Mouse (Mus musculus) forebrain, embryonic 10.5 days (tissue): Measurements from ENCODE around the gene H2-T24. TPM values are rescaled to one million over a fixed set of nuclear protein-coding genes. Genes with fewer than 3 reads are reported as not detected.

Source experiments
- DNase-seq: peaks from one replicate; pipeline ENCODE4 v3.0.0-alpha.2; 2017; ENCODE audit warnings: low spot score; ENCODE audit errors: extremely low spot score
- H3K27ac ChIP-seq: fragments of 300-500 bp; sonication (generic); 2 replicates; pipeline ENCODE4 v1.5.1; 2016; ENCODE audit warnings: mild to moderate bottlenecking
- H3K27me3 ChIP-seq: fragments of 300-500 bp; sonication (generic); 2 replicates; pipeline ENCODE4 v1.6.1; 2016; ENCODE audit warnings: mild to moderate bottlenecking; ENCODE audit not compliant: poor library complexity, severe bottlenecking
- H3K36me3 ChIP-seq: fragments of 300-500 bp; sonication (generic); replicated peaks from 2 replicates; pipeline ENCODE4 v1.6.1; 2016; ENCODE audit warnings: mild to moderate bottlenecking, moderate library complexity
- H3K4me1 ChIP-seq: fragments of 300-500 bp; sonication (generic); 2 replicates; pipeline ENCODE4 v1.6.1; 2016
- H3K4me3 ChIP-seq: fragments of 300-500 bp; sonication (generic); 2 replicates; pipeline ENCODE4 v1.5.1; 2016; ENCODE audit warnings: mild to moderate bottlenecking, moderate library complexity
- H3K9me3 ChIP-seq: fragments of 300-500 bp; sonication (generic); 2 replicates; pipeline ENCODE4 v1.6.1; 2016; ENCODE audit warnings: mild to moderate bottlenecking, moderate library complexity
- WGBS: fragments of 180-500 bp; shearing (Covaris S2); methylation state at CpG from one replicate; pipeline ENCODE4 v1.1.7; 2016; 5-methylcytosine and 5-hydroxymethylcytosine counted together
- microRNA counts: library from miRNA; unstranded; fragments of <30 nt; microRNA quantifications from one replicate; lab custom pipeline; 2017
- microRNA-seq: library from miRNA; unstranded; fragments of <30 nt; microRNA quantifications from one replicate; pipeline ENCODE4, GENCODE M21; 2017
- polyA plus RNA-seq: library from polyadenylated mRNA; unstranded; fragments of >200 nt; fragmentation: Nextera tagmentation; extraction: Ambion mirVana; gene quantifications from 2 replicates; pipeline ENCODE4 v1.2.1, GENCODE M21; 2016

H2-T24 gene
- polyA plus RNA-seq, 1 experiment from 2014 or later, result 3.1 TPM

- no peak for DNase-seq
- Histone ChIP-seq H3K9me3 (no peaks in the 10 kb centered on the region), H3K27me3 (no peaks in the 10 kb centered on the region), H3K36me3 (peaks cover 59% of the 10 kb centered on the region), H3K4me1 (peaks cover 28% of the 10 kb centered on the region), H3K27ac (no peak overlapping the region), H3K4me3 (no peak overlapping the region)
- WGBS, result 93% methylated on average over 2 of the region's 2 CpGs
Measured at GRCm38 (mm10) chr17:35967621-35968020, 52.7 kb downstream of the H2-T24 start.

- Histone ChIP-seq H3K36me3 (peaks cover 96% of the 10 kb centered on the region), H3K9me3 (no peaks in the 10 kb centered on the region), H3K4me1 (peaks cover 2% of the 10 kb centered on the region), H3K27ac (no peak overlapping the region), H3K27me3 (no peaks in the 10 kb centered on the region), H3K4me3 (no peak overlapping the region)
- no peak for DNase-seq
- 92% methylated on average over 10 of the region's 10 CpGs for WGBS
Measured at GRCm38 (mm10) chr17:35963279-35963678, 57.1 kb downstream of the H2-T24 start.

- Histone ChIP-seq H3K27ac (no peak overlapping the region), H3K4me3 (no peak overlapping the region), H3K36me3 (peaks cover 92% of the 10 kb centered on the region), H3K9me3 (no peaks in the 10 kb centered on the region), H3K4me1 (no peaks in the 10 kb centered on the region), H3K27me3 (no peaks in the 10 kb centered on the region)
- no peak for DNase-seq
- WGBS, result 94% methylated on average over 15 of the region's 15 CpGs
Measured at GRCm38 (mm10) chr17:35958533-35959223, 61.7 kb downstream of the H2-T24 start.

MicroRNAs encoded within 50 kb of the gene (microRNA counts, 519-probe panel; counts per million panel counts)
- microRNA mmu-miR-877 (lab: Ali Mortazavi, UCI), result 341 counts per million, percentile 65 among the panel's probes with 10 or more counts

Small RNA genes lying within 50 kb of the gene (microRNA-seq; reads per million reads assigned to microRNA genes)
- 251 reads per million, percentile 56 among the genes with 10 or more reads in this experiment for gene Mir877

Other genes with a start within 250 kb of the H2-T24 start
- gene Ier3, start 198.9 kb downstream of the H2-T24 start, polyA plus RNA-seq, result 4.6 and 5.3 TPM in 2 replicates
- gene Flot1, start 197.3 kb downstream of the H2-T24 start, polyA plus RNA-seq, result 49.7 and 51.6 TPM in 2 replicates
- gene Tubb5, start 182.3 kb downstream of the H2-T24 start, polyA plus RNA-seq, result 1,607 and 1,608 TPM in 2 replicates
- gene Mdc1, start 179.0 kb downstream of the H2-T24 start, polyA plus RNA-seq, result 26.9 and 29.3 TPM in 2 replicates
- 81.9 and 84.0 TPM in 2 replicates for gene Nrm, start 159.2 kb downstream of the H2-T24 start, polyA plus RNA-seq
- 21.3 and 21.6 TPM in 2 replicates for gene Ppp1r18, start 155.0 kb downstream of the H2-T24 start, polyA plus RNA-seq
- gene Dhx16, start 140.7 kb downstream of the H2-T24 start, polyA plus RNA-seq, result 59.6 and 60.3 TPM in 2 replicates
- 29.8 and 32.4 TPM in 2 replicates for gene 2310061I04Rik, start 123.1 kb downstream of the H2-T24 start, polyA plus RNA-seq
- 102 and 105 TPM in 2 replicates for gene Atat1, start 110.5 kb downstream of the H2-T24 start, polyA plus RNA-seq
- 98.2 and 107 TPM in 2 replicates for gene Mrps18b, start 104.2 kb downstream of the H2-T24 start, polyA plus RNA-seq
- gene Ppp1r10, start 104.1 kb downstream of the H2-T24 start, polyA plus RNA-seq, result 60.5 and 61.5 TPM in 2 replicates
- gene Abcf1, start 50.8 kb downstream of the H2-T24 start, polyA plus RNA-seq, result 114 and 129 TPM in 2 replicates
- 66.9 and 68.8 TPM in 2 replicates for gene Gnl1, start 40.7 kb downstream of the H2-T24 start, polyA plus RNA-seq
- 45.6 and 48.3 TPM in 2 replicates for gene Prr3, start 40.3 kb downstream of the H2-T24 start, polyA plus RNA-seq
- gene H2-T23, start 12.3 kb upstream of the H2-T24 start, polyA plus RNA-seq, result 2.1 and 3.3 TPM in 2 replicates
- gene H2-T22, start 22.2 kb upstream of the H2-T24 start, polyA plus RNA-seq, result 6.8 and 8.1 TPM in 2 replicates
- gene Gm6034, start 22.4 kb upstream of the H2-T24 start, polyA plus RNA-seq, result not detected in 2 replicates
- not detected in 2 replicates for gene Gm11127, start 37.8 kb upstream of the H2-T24 start, polyA plus RNA-seq
- gene Gm19684, start 101.1 kb upstream of the H2-T24 start, polyA plus RNA-seq, result not detected in 2 replicates
- gene Gm7030, start 108.9 kb upstream of the H2-T24 start, polyA plus RNA-seq, result not detected in 2 replicates
- gene Gm8909, start 148.0 kb upstream of the H2-T24 start, polyA plus RNA-seq, result not detected in 2 replicates
- gene H2-T3, start 169.7 kb upstream of the H2-T24 start, polyA plus RNA-seq, result not detected in 2 replicates
- gene Rpp21, start 237.5 kb upstream of the H2-T24 start, polyA plus RNA-seq, result 94.4 and 98.2 TPM in 2 replicates